Mouse (Mus musculus) spleen, adult 12 weeks (tissue): Measurements from ENCODE around the gene Cox6b1.

Experiments
- DNase-seq: peaks from one replicate; pipeline ENCODE4 v3.0.0; 2022; ENCODE audit warnings: low spot score

Cox6b1 gene

GRCm38 (mm10) chr7:30610043-30610442 is 15.9 kb downstream of the Cox6b1 start:
- DNase-seq, result no peak

DNA sequence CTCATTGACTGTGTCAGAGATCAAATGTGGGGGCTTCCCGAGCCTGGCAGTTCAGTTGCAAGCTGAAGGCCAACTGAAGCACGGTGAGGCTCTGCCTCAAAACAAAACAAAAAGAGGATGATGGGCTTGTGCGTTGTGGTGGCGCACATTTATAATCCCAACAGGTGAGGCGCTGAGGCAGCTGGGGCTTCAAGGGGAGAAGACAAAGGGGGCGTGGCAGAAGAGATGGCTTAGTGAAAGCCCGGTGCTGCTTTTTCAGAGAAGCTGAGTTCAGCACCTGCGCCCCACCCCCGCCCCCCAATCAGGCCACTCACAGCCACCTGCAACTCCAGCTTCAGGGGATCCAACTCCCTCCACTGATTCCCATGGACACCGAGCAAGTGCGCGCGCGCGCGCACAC is 17.5 kb downstream of the Cox6b1 start:
- DNase-seq, result no peak

GRCm38 (mm10) chr7:30607706-30608309 is 18.1 kb downstream of the Cox6b1 start:
- DNase-seq, result peak; percentile 40

DNA sequence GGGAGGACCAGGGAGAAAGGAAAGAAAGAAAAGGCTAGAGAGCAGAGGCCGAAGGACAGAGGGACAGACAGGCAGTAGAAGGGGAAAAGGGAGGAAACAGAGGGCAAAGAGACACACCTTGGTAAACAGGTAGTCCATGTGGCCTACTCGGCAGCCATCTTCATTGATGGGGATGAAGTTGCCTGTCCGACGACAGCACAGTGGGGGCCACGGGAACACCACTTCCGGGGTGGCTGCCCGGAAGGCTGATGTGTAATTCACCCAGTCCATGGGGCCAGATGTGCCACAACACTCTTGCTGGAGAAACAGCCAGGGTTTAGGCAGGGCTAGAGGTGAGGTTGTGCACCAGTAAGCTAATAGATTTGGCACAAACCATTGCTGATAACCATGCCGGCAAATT is 21.0 kb downstream of the Cox6b1 start:
- no peak for DNase-seq

DNA sequence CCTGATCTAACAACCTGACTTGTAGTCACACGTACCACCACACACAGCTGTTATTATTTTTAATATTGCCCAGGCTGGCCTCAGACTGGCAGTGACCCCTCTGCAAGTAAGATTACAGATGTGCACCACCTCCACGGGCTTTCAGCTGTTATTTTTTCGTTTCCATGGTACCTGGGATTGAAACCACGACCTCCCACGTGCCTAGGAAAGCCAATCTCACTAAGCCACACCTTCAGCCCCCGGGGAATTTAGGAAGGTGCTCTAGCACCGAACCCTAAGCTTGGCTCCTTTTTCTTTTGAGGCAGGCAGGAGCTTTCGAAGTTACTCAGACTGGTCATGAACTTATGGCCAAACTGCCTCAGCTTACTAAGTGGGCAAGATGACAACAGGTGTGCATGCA is 21.5 kb downstream of the Cox6b1 start:
- DNase-seq, result no peak

GRCm38 (mm10) chr7:30602583-30602982 is 23.4 kb downstream of the Cox6b1 start:
- DNase-seq, result no peak

DNA sequence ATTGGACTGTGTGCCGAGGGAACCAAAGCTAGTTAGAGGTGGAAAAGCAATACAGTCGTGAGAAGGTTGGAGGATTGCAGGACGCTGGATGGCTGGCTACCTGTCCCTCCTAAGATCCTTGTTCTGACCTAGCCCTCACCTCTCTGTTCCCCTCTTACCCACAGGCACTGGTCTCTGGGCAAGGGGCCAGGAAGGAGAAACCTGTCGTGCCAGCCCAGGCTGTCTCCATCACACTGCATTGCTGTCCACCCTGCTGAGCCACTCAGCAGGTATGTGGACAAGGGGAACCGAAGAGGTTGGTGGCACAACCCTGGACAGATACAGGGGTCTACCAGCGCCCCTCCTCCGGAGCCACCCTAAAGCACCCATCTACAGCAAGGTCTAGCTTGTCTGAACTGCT is 25.3 kb downstream of the Cox6b1 start:
- no peak for DNase-seq

DNA sequence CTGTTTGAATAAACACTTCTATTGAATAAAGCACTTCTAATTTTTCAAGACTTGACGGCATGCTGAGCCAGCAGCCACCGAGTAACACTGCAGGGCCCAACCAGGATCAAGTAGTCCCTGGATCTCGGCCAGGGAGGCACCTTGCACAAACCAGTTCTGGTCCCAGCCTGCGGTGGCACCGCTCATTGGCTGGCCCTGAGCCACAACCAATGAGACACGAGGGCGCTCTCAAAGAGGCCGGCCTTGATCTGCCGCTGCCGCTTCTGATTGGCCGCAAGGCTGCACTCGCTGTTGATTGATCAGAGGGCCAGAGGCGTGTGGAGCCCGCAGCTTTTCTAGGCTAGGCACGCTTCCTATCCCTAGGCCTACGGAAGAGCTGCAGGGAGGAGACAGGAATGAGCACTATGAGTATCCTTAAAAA is 26.0 kb downstream of the Cox6b1 start:
- peak; percentile 72 for DNase-seq

DNA sequence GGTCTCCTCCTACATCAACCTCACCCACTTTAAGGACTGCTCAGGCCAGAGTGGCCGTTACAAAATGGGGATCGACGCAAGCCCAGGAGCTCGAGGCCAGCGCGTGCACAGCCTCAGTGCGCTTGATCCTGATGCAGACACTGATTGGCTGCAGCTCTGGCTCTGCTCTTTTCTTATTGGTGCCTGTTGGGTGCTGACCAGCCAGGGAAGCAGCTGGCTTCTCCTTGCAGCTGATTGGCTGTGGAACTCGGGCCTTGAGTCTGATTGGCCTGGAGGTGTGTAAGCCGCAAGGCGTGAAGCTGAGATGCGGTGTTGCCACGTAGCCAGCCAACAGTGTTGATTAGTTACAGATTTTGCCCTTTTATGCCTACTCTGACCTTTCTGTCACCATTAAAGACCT is 27.2 kb downstream of the Cox6b1 start, which contains the start of gene Zbtb32:
Zbtb32 (minus strand) TSS at position 124 of the 400 bp plus-strand sequence.
- no peak for DNase-seq

- no peak for DNase-seq
Observed at GRCm38 (mm10) chr7:30596811-30597210, 29.1 kb downstream of the Cox6b1 start.

DNA sequence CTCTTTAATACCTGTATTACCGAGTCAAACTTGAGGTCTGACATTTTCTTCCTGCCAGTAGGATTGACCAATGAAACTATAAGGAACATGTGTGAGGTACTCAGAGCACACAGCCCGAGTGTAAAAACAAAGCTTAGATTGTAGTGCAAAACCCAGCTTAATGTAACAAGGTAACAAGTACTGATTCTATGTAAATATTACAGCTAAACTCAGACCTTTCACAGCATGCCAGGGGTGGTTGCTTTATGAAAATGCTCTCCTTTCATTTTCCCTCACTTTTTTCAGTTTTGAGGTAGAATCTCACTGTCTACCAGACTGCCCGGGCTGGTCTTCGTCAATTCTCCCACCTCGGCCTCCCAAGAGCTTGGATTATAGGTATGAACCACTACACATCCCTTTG is 29.9 kb downstream of the Cox6b1 start:
- DNase-seq, result no peak

GRCm38 (mm10) chr7:30594510-30595024 is 31.4 kb downstream of the Cox6b1 start:
- DNase-seq, result no peak

GRCm38 (mm10) chr7:30593579-30594509 is 32.1 kb downstream of the Cox6b1 start:
- no peak for DNase-seq

GRCm38 (mm10) chr7:30592772-30593423 is 33.1 kb downstream of the Cox6b1 start:
- DNase-seq, result no peak

DNA sequence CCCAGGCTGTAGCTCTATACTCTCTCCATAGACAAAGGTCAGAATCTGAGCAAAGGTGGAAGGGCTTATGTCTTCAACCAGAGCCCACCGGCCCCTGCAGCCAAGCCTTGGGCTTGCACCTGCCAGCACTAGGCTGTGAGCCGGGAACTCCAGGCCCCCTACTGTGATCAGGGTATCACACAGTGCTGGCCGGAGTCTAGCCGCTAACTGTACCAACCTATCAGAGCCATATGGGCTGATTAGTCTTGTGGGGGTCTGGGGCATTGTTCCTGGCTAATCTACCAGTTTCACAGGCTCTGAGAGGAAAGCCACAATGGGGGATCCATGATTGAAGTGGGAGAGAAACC is 34.4 kb downstream of the Cox6b1 start:
- DNase-seq, result no peak

- DNase-seq, result no peak
Observed at GRCm38 (mm10) chr7:30590927-30591604, 34.9 kb downstream of the Cox6b1 start.

- peak; percentile 67 for DNase-seq
Observed at GRCm38 (mm10) chr7:30589435-30590301, 36.3 kb downstream of the Cox6b1 start.

DNA sequence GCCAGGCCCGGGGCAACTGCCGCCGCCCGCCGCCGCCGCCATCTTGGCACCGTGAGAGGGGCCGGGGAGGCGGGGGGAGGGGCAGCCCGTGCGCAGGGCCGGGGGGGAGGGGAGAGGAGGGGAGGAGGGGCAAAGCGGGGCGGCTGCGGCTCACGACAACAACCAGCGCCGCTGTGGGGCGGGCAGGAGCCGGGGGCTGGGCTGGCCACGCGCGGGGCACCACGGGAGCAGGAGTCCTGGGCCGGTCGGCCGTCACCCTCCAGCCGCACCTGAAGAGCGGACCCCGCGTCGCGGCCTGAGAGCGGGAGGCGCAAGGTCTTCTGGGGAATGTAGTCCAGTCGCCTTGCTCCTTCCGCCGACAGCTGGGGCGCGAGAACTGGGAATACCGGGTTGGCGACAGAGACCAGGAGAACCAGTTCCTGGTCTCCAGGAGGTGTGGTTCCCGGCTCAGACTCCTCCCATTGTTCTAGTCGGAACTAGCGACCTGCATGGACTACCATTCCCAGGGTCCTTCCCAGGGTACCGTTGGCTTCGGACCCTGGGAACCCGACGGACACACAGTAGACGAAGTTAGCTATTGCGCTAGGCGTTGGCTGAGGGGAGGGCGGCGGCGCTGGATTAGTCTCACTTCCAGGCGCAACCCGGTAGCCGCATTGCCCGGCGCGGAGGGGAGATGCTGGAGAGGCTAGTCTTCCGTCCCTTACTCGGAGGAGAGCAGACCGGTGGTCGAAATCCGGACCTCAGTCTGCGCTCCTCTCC is 37.1 kb downstream of the Cox6b1 start, which contains the start of gene Kmt2b:
Kmt2b (minus strand) TSS at position 51 of the 759 bp plus-strand sequence.
- DNase-seq, result peak; percentile 90

- peak; percentile 66 for DNase-seq
Observed at GRCm38 (mm10) chr7:30587842-30588667, 37.9 kb downstream of the Cox6b1 start.
